Mouse (Mus musculus): ENCODE measurements around the gene Fbxo45. TPM values are rescaled to one million over a fixed set of nuclear protein-coding genes. Genes with fewer than 3 reads are reported as not detected.
"Not testable (repeated sequence)": the region's sequence is repeated elsewhere in the genome, so short reads cannot be mapped to it uniquely, and the experiment has no call there.

Fbxo45 gene
- total and polyA plus RNA-seq, 2 experiments from 2014 or later: 16.6 to 29.9 TPM

DNA sequence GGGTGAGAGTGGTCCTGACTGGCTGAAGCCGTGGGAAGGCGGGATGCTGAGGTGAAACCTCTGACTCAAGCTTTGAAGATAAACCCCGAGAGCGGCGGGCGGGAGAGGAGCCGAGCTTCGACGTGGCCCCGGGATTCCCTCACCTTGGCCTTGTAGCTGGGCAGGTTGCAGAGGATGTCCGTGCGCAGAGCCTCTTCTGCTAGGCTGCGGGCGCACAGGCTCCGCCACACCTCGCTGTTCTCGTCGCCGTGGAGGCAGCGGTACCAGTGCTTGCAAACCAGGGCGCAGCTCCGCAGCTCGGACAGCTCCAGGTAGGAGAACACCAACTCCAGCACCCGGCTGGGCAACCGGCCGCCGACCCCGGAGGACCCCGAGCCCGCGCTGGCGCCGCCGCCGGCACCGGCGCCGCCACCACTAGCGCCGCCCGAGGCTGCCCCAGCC is 587 bp downstream of the Fbxo45 start:
- ATAC-seq (ENCODE audit: low FRiP score): peak; percentile 51
- H3K9me3 ChIP-seq (ENCODE audit: low read length): no peaks in the 10 kb centered on the region
- no peaks in the 10 kb centered on the region for H3K36me3 ChIP-seq (ENCODE audit: insufficient read depth, low read length)
- H3K27ac ChIP-seq (ENCODE audit: low read depth, low read length): peak overlapping the region; percentile 92
- H3K9ac ChIP-seq (replicated peaks; ENCODE audit: low read length, poor library complexity, severe bottlenecking): peak overlapping the region; percentile 83
- TF ChIP-seq CTCF (IDR thresholded peaks at IDR 0.05): no peak
- peak overlapping the region; percentile 75 for H3K4me2 ChIP-seq (ENCODE audit: low read depth, low read length, poor library complexity, severe bottlenecking)
- H3K27me3 ChIP-seq (ENCODE audit: insufficient read depth, low read length): no peaks in the 10 kb centered on the region
- DNase-seq (ENCODE audit: low spot score): peak; percentile 12
- WGBS: under 1% methylated on average over 34 of the region's 41 CpGs
- peak overlapping the region; percentile 95 for H3K4me3 ChIP-seq (ENCODE audit: low read depth, low read length)
- H3K4me1 ChIP-seq (ENCODE audit: insufficient read depth, low read length): peaks cover 12% of the 10 kb centered on the region

DNA sequence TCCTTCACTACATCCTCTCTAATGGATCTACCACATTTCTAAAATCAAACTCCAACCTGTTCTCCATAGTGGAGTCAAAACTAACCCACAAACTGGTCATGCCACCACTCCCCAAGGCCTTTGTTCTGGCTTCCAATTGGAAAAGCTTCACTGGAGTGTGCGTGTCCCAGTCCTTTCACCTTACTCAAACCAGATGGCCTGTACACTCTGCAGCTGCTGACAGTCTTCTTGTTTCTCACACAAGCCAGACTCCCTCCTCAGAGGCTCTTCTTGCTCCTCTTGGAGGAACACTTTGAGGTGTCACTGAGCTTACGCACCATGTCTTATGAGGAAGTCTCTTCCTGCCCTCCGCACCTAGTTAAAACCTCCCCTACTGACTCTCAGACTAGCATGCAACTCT is 3.1 kb downstream of the Fbxo45 start:
- Histone ChIP-seq H3K4me2 (ENCODE audit: low read depth, low read length, poor library complexity, severe bottlenecking) (no peak overlapping the region), H3K27ac (ENCODE audit: low read depth, low read length) (no peak overlapping the region), H3K4me1 (ENCODE audit: insufficient read depth, low read length) (peaks cover 12% of the 10 kb centered on the region), H3K9ac (replicated peaks; ENCODE audit: low read length, poor library complexity, severe bottlenecking) (no peak overlapping the region), H3K27me3 (ENCODE audit: insufficient read depth, low read length) (no peaks in the 10 kb centered on the region), H3K4me3 (ENCODE audit: low read depth, low read length) (no peak overlapping the region), H3K9me3 (ENCODE audit: low read length) (no peaks in the 10 kb centered on the region), H3K36me3 (ENCODE audit: insufficient read depth, low read length) (no peaks in the 10 kb centered on the region)
- DNase-seq (ENCODE audit: low spot score): no peak
- ATAC-seq (ENCODE audit: low FRiP score): no peak
- no peak for TF ChIP-seq CTCF (IDR thresholded peaks at IDR 0.05)
- 93% methylated on average over 3 of the region's 3 CpGs for WGBS

- Histone ChIP-seq H3K36me3 (ENCODE audit: insufficient read depth, low read length) (peaks cover 11% of the 10 kb centered on the region), H3K27ac (ENCODE audit: low read depth, low read length) (no peak overlapping the region), H3K4me3 (ENCODE audit: low read depth, low read length) (no peak overlapping the region), H3K9me3 (ENCODE audit: low read length) (no peaks in the 10 kb centered on the region), H3K9ac (replicated peaks; ENCODE audit: low read length, poor library complexity, severe bottlenecking) (no peak overlapping the region), H3K4me2 (ENCODE audit: low read depth, low read length, poor library complexity, severe bottlenecking) (no peak overlapping the region), H3K4me1 (ENCODE audit: insufficient read depth, low read length) (no peaks in the 10 kb centered on the region), H3K27me3 (ENCODE audit: insufficient read depth, low read length) (no peaks in the 10 kb centered on the region)
- no peak for ATAC-seq (ENCODE audit: low FRiP score)
- WGBS: 94% methylated on average over 2 of the region's 2 CpGs
- TF ChIP-seq CTCF (IDR thresholded peaks at IDR 0.05): no peak
- DNase-seq (ENCODE audit: low spot score): no peak
These were observed 7.3 kb downstream of the Fbxo45 start for GRCm38 (mm10) chr16:32239428-32240312.

DNA sequence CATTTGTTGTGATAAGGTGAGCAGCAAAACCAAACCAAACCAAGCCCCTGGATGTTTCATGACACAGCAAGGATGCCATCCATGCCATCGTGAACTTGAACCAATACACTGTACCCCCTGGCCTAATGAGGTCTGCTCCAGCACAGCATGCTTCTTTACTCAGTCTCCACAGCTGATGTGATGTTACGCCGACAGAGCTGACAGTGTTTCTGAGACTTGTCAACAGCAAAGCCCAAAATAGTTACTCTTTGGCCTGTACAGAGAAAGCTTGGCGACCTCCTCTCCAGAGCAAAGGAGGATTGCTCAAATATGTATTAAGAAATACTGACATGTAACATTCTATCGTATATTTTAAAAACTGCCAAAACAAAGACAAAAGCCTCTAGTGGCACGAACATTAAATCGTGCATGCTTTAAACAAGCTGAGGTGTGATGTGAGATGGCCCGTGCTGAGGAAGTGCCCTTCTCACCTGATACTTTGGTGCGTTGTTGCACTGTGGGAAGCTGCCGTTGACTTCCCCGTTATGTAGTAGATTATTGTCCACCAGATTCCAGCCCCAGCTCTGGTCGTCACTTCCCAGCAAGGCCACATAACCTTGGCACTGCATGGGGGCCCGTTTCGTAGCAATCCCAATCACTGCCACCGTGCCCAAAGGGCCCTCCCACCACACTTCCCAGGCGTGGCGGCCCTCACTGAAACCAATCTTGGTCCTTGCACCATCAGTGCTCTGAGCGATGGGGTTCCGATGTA is 8.9 kb downstream of the Fbxo45 start:
- Histone ChIP-seq H3K4me2 (ENCODE audit: low read depth, low read length, poor library complexity, severe bottlenecking) (no peak overlapping the region), H3K4me1 (ENCODE audit: insufficient read depth, low read length) (no peaks in the 10 kb centered on the region), H3K4me3 (ENCODE audit: low read depth, low read length) (no peak overlapping the region), H3K9me3 (ENCODE audit: low read length) (no peaks in the 10 kb centered on the region), H3K27ac (ENCODE audit: low read depth, low read length) (no peak overlapping the region), H3K36me3 (ENCODE audit: insufficient read depth, low read length) (peaks cover 23% of the 10 kb centered on the region), H3K27me3 (ENCODE audit: insufficient read depth, low read length) (no peaks in the 10 kb centered on the region), H3K9ac (replicated peaks; ENCODE audit: low read length, poor library complexity, severe bottlenecking) (no peak overlapping the region)
- TF ChIP-seq CTCF (IDR thresholded peaks at IDR 0.05): no peak
- 95% methylated on average over 19 of the region's 19 CpGs for WGBS
- DNase-seq (ENCODE audit: low spot score) (no peak), ATAC-seq (ENCODE audit: low FRiP score) (no peak)

GRCm38 (mm10) chr16:32232050-32232449 is 14.9 kb downstream of the Fbxo45 start:
- H3K4me1 ChIP-seq (ENCODE audit: insufficient read depth, low read length); ATAC-seq (ENCODE audit: low FRiP score); DNase-seq (ENCODE audit: low spot score); H3K9me3 ChIP-seq (ENCODE audit: low read length); H3K27ac ChIP-seq (ENCODE audit: low read depth, low read length); H3K4me3 ChIP-seq (ENCODE audit: low read depth, low read length); H3K4me2 ChIP-seq (ENCODE audit: low read depth, low read length, poor library complexity, severe bottlenecking); H3K9ac ChIP-seq (replicated peaks; ENCODE audit: low read length, poor library complexity, severe bottlenecking); H3K27me3 ChIP-seq (ENCODE audit: insufficient read depth, low read length): not testable (repeated sequence)
- H3K36me3 ChIP-seq (ENCODE audit: insufficient read depth, low read length): peaks cover 15% of the 10 kb centered on the region
- WGBS: 74% methylated on average over 3 of the region's 3 CpGs

- no peak overlapping the region for H3K9ac ChIP-seq (replicated peaks; ENCODE audit: low read length, poor library complexity, severe bottlenecking)
- no peaks in the 10 kb centered on the region for H3K36me3 ChIP-seq (ENCODE audit: insufficient read depth, low read length)
- no peak overlapping the region for H3K27ac ChIP-seq (ENCODE audit: low read depth, low read length)
- no peak for ATAC-seq (ENCODE audit: low FRiP score)
- H3K27me3 ChIP-seq (ENCODE audit: insufficient read depth, low read length): no peaks in the 10 kb centered on the region
- DNase-seq (ENCODE audit: low spot score): no peak
- H3K4me1 ChIP-seq (ENCODE audit: insufficient read depth, low read length): no peaks in the 10 kb centered on the region
- H3K4me2 ChIP-seq (ENCODE audit: low read depth, low read length, poor library complexity, severe bottlenecking): no peak overlapping the region
- no peaks in the 10 kb centered on the region for H3K9me3 ChIP-seq (ENCODE audit: low read length)
- H3K4me3 ChIP-seq (ENCODE audit: low read depth, low read length): no peak overlapping the region
- no peak for TF ChIP-seq CTCF (IDR thresholded peaks at IDR 0.05)
These were observed 24.6 kb downstream of the Fbxo45 start for GRCm38 (mm10) chr16:32222399-32222798.

Data from midbrain, postnatal 0 days (tissue).